Mouse (Mus musculus): ENCODE data around the gene Atxn1.

The Atxn1 gene

GRCm38 (mm10) chr13:45894234-45894633 is 70.6 kb downstream of the Atxn1 start:
- DNase-seq = no peak

DNA sequence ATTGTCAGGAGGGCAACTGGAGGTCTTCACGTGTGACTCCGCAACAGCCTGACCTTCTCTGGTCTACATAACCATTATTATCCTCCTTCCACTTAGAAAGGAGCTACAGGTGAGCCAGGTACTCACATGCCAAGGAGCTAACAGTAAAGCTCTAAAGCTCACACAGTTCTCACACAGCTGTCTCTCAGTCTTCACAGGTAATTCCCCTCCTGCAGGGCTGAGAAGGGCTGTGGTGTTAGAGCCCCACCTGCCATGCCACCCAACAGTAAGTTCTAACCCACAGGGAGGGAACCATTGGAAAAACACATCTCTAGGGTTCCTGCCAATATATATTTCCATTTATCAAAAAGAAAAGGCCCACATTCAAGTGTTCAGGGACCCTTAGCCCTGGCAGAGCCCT is 73.7 kb downstream of the Atxn1 start:
- DNase-seq = no peak

DNA sequence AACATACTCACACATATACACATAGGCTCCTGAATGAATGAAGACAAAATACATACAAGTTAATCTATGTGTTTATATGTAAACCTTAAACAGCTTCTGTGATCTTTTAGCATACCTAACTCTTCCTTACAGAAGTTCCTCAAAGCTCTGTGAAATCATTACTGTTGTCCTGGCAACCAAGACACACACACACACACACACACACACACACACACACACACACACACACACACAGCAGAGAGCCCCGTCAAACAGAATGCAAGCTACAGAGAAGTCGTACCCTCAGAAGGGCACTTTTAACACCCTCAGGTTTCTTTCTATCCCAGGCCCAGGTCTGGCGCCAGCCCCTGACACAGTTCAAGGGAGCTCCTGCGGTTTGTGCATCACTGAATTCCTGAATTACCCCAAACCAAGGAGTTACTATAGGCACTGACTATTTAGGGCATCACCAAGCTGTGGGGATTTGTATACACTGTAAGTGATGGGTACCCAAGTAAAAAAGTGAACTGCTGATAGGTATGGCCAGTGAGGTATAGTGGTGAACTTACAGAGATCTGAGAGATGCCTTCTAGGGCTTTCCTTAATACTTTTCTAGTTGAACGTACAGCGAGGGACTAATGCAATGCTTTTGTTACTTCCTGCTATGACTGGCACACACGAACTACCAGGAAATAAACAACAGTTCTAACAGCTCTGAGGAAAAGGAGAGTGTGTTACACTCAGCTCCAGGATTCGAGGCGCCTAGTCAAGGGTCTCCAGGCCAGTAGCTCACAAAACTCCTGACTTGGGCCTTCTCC is 75.7 kb downstream of the Atxn1 start:
- no peak for DNase-seq

- no peak for DNase-seq
Observed at GRCm38 (mm10) chr13:45884878-45885277, 79.9 kb downstream of the Atxn1 start.

GRCm38 (mm10) chr13:45883791-45884238 is 81.0 kb downstream of the Atxn1 start:
- no peak for DNase-seq

GRCm38 (mm10) chr13:45882976-45883440 is 81.8 kb downstream of the Atxn1 start:
- no peak for DNase-seq

GRCm38 (mm10) chr13:45880543-45880845 is 84.3 kb downstream of the Atxn1 start:
- DNase-seq = no peak

- DNase-seq = peak; percentile 64
Observed at GRCm38 (mm10) chr13:45879746-45880542, 84.9 kb downstream of the Atxn1 start.

DNA sequence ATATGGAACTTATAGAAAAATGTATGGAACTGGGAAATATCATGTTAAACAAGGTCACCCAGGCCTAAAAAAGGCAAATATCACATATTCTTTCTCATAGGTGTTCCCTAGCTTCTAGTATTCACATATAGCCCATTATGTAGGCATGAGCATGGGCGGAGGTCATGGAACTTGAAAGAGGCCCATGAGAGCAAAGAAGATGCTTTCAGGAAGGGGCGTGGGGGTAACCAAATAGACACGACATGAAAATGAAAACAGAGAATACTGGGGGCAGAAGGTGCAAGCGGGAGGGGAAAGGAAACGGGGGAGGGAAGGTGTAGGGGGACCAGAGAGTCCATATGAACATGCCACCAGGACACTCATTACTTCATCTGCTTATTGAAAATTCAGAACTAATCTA is 87.9 kb downstream of the Atxn1 start:
- DNase-seq = no peak

GRCm38 (mm10) chr13:45876368-45876760 is 88.4 kb downstream of the Atxn1 start:
- no peak for DNase-seq

- no peak for DNase-seq
Observed at GRCm38 (mm10) chr13:45875686-45876367, 89.0 kb downstream of the Atxn1 start.

DNA sequence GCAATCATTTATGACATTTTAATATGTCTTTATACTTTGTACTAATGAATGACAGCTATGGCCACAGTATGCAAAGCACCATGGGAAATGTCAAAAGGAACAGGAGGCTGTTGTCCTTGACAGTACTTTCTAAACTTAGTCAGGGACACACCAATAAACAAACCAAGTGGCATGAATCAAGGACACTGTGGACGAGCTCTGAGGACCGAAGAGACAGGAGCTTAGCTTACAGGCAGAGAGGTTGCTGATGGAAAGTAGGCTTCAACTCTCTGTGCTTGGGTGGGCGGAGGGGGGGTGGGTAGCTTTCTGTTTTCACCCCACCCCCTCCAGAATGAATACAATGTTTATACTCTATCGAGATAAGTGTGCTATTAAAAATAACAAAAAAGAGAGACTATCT is 90.6 kb downstream of the Atxn1 start:
- no peak for DNase-seq

- DNase-seq = no peak
Observed at GRCm38 (mm10) chr13:45872966-45873365, 91.8 kb downstream of the Atxn1 start.

DNA sequence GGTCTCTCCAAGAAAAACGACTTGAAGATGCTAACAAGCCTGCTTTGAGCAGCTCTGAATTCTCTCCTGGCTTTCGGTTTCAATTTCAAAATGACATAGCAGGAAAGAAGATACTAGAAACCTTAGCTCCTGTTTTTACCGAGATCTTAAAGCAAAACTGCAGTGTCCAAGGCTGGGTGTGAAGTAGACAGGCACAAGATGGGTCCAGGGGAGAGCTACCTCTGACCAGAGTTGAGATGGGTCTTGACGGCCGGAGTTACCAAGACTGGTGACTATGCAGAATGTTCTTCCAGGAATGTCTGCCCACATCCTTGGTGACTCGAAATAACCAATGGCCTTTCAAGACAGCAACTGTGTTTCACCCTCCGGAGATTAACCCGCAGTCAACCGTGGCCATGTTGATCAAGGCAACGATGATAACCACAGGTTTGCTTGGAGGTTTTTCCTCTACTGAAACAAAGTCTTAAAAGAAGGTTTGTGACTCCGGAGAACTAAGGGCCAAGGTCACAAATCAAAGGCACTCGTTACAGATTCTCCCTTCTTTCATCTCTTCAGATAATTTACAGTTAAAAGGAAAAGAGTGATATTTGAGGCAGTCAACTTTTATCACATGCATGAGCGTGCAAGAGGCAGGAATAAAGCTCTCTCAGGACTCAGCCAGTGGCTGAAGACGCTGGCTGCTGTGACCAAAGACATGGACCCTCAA is 92.6 kb downstream of the Atxn1 start:
- no peak for DNase-seq

- DNase-seq = no peak
Observed at GRCm38 (mm10) chr13:45871554-45871953, 93.3 kb downstream of the Atxn1 start.

- no peak for DNase-seq
Observed at GRCm38 (mm10) chr13:45868886-45869285, 95.9 kb downstream of the Atxn1 start.

- peak; percentile 57 for DNase-seq
Observed at GRCm38 (mm10) chr13:45867273-45867672, 97.5 kb downstream of the Atxn1 start.

DNA sequence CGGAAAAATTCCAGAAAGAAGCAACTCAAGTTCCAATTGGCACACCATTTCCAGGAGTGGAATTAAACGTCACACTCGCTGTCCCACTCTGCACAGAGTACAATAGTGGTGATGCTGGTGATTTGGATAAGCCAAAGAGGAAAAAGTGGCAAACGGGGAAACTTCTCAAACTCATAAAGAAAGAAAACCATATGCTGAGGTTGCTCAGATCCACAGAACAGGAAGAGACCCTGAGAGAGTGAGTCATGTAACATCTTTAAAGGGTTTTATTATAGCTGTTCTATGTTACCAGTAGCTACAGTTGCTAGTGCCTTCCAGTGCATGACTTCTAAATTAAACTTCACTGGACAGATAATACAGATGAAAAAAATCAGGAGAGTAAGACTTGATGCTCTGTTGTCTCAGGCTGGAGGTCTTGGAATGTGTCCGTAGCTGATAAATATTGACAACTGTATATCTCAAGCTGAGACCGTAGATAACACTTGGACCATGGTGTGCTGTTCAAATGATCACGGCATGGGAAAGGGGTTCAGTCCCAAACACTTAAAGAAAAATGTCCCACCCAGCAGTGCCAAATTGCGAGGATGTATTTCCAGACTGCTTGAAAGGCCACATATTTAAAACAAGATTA is 98.1 kb downstream of the Atxn1 start:
- no peak for DNase-seq

- no peak for DNase-seq
Observed at GRCm38 (mm10) chr13:45865620-45866019, 99.2 kb downstream of the Atxn1 start.

DNA sequence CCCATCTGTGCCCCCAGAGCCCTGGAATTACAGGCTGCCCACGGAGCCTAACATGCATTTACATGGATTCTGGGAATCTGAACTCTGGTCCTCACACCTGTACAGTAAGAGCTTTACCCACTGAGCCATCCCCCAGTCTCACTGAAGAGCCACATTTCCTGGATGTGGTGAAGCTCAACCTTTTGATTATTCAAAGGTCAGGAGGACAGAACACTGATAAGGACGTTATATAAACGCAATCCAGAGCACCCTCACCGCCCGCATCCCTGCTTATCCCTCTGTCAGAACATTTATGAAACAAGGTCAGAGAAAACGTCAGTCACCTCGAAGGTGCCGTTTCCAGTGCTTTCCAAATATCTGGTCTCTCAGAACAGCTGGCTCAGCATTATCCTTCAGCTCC is 101.0 kb downstream of the Atxn1 start:
- no peak for DNase-seq

DNA sequence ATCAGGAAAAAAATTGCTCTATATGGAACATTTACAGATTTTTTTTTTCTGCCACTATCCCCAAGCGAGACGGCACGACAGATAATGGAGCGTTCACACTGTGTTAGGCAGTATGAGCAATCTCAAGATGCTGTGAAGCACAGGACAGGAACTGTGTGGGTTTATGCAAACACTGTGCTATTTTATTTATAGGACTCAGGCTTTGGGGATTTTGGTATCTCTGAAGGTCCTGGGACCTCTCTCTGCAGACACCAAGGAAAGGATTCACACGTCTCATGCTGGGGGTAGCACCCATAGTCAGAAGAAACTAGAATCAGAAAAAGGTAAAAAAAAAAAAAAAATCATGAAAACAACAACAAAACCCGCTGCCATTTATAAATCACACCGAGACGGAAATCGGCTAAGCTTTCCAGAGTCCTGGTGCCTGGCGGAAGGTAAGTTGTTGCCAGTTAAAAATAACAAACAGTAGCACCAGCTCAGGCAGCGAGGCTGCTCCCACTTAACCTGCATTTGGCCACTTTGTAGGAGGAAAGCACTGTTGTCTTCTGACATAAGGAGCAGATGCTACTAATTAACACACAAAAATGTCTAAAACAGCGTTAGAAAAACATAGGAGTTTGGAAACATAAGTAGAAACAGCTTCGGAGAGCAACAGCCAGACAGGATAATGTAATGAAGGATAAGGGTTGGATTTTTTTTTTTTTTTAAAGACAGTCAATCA is 102.8 kb downstream of the Atxn1 start:
- DNase-seq = no peak

DNA sequence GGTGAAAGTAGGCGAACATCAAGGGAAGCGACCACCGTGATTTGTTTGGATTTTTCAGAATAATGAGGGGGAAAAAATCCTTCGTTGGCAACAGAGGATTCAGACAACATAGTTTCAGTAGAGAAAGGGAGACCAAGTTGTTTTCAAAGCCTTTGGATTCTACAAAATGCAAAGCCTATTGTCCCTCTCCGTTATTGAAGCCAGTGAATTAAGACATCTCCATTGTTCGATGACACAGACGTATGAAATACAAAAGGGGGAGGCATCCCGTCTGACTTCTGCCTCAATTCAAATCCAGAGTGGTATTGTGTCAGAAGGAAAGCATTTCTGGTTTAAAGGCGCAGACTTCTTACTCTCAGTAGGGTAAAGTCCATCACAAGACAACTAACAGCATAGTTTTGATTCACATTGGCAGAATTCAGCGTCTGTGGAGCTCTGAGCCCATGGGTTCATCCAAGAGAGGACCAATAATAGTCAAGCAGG is 103.7 kb downstream of the Atxn1 start:
- no peak for DNase-seq
